Mouse (Mus musculus): ENCODE results near the gene Adprhl1. TPM values are rescaled to one million over a fixed set of nuclear protein-coding genes. Genes with fewer than 3 reads are reported as not detected.
A peak's percentile ranks its signal among the peaks of the same experiment; 100 is the strongest.

Adprhl1 gene
- 10 to 100 TPM; 47.4 to 71.2 TPM for total RNA-seq (2021)
- long read RNA-seq, experiment 1, full-length matches to known transcripts = 47 of 53 reads
- long read RNA-seq, experiment 1, partial matches to known transcripts = 1 of 53 reads
- long read RNA-seq, experiment 1, other reads (novel, unspliced or antisense) = 5 of 53 reads
- long read RNA-seq, experiment 2, transcript Adprhl1-201 (7 exons, 1,372 nt) = major isoform, 61 of 68 reads
- long read RNA-seq, experiment 2, partial matches to known transcripts = 3 of 68 reads
- long read RNA-seq, experiment 2, other reads (novel, unspliced or antisense) = 4 of 68 reads

DNA sequence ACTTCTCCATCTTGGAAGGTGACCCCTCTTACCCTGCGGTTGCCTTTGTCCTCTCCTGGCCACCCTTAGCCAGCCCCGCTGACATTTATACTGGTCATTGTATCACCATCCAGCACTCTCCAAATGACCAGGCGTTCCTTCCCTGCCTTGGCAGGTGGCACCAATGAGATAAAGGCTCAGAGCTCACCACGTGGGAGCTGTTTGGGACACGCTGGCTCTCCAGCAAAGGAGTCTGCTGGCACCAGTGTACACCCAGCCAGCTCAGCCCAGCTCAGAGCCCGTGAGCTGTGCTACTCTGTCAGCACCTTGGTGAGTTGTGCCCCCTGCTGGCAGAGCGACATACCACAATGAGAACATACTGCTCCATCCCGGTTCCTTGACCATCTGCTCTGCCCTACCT, at the start of gene Adprhl1:
Gene Adprhl1 (minus strand): TSS at position 144 of the 400 bp plus-strand sequence.
- intact Hi-C loops (cut with DNase I) = loop anchor here (2.0 kb wide), 1 partner anchor 39 kb away; no protein-coding TSS in a partner anchor
- peak; percentile 67 to 71 for DNase-seq

DNA sequence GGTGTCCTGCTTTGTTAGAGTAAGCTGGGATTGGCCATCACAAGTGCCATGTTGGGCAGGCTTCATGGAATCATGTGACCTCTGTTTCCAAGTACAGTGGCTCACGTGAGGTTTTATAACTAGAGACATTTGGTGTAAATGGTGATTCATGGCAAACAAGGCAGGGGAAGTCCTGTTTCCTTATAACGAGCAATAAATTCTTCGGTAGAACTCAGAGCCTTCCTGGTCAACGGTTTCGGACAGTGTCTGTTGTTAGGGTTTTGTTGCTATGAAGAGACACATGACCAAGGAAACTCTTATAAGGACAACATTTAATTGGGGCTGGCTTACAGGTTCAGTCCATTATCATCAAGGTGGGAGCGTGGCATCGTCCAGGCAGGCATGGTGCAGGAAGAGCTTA, 47.1 kb upstream of the Adprhl1 start:
- DNase-seq = no peak
- intact Hi-C loops (cut with DNase I) = no loop called here

DNA sequence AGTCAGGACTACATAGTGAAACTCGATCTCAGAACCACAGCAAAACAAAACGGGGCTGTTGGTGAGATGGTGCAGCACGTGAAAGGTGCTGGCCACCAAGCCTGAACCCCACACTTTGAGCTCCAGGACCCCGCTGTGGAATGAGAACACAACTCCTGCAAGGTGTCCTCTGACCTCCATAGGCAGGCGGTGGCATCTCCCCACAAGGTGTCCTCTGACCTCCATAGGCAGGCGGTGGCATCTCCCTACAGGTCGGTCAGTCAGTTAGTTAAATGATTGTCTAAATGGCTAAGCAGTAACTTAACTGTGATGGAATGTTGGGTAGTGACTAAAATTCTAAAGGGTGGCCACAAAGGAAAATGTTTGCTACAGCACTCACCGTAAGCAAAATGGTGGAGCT, 45.6 kb upstream of the Adprhl1 start:
- no peak for DNase-seq

DNA sequence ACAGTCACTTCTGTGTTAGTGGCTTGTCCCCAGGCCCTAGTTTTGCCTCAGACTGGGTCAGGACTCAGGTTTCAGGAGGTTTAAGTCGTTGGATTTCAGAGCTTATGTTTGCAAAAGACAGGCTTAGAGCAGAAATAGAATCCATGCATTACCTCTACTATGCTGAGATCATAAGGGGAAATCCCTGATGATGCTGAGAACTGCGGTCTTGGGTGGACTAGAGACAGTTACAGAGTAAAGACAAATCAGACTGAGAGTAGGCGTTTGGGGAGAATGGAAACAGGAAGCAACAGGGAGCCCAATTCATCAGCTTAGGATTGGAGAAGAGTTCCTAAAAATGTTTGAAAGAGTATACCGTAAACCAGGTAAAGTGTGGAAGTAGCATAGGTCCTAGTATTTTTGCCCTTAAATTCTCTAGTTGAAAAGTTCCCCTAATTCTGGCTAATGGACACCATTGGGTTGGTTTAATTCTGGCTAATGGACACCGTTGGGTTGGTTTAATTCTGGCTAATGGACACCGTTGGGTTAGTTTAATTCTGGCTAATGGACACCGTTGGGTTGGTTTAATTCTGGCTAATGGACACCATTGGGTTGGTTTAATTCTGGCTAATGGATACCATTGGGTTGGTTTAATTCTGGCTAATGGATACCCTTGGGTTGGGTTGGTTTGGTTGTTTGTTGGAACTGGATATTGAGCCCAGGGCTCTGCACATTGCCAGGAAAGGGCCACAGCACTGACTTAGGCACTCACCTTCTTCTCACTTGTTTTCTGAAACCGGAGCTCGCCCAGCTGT, 39.9 kb upstream of the Adprhl1 start:
- intact Hi-C loops (cut with DNase I) = loop anchor here (5.0 to 10.0 kb wide), 2 partner anchors 317 to 399 kb away; no protein-coding TSS in a partner anchor
- DNase-seq = no peak

More for the DNA sequence above, 45.6 kb upstream of the Adprhl1 start:
- intact Hi-C loops (cut with DNase I) = loop anchor here (10.0 kb wide), 1 partner anchor 405 kb away; no protein-coding TSS in a partner anchor

DNA sequence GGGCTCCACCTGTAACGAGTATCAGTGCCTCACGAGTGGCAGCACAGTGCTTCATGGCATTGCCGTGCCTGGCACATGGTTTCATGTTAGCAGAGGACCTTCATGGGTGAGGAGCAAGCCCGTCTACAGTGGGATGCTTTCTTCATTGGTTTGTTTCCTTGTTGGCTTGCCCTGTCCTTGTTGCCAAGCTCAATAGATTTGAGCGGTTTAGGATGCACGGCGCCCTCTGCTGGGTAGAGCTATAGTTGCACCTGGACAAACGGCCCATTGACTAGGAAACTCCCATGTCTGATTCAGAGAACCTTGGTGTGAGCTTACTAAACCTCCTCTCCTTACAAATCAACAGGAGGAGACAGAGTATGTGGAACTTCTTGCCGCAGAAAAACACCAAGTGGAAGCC, 38.4 kb upstream of the Adprhl1 start:
- intact Hi-C loops (cut with DNase I) = loop anchor here (5.0 to 10.0 kb wide), 2 partner anchors 315 to 398 kb away; no protein-coding TSS in a partner anchor

DNA sequence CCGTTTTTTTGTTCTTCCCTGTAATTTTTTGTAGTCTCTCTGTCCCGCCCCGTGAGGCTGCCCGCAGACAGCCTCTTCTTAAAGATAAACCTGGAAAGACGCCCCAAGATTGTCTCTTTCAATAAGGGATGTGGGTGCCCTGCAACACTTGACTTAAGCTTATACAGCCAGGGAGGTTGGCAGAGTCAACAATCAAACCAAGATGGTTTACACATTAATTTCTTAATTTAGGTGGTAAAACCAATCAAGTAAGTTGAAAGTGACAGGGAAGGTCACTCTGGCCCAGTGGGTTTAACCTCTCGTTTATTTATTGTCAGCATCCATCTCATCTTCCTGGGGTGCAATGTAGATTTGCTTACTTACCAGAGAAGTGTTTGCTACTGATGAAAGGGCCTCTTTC, 34.7 kb upstream of the Adprhl1 start:
- intact Hi-C loops (cut with DNase I) = no loop called here
- no peak for DNase-seq

More for the DNA sequence above, 38.4 kb upstream of the Adprhl1 start:
- DNase-seq = peak; percentile 65 to 66

DNA sequence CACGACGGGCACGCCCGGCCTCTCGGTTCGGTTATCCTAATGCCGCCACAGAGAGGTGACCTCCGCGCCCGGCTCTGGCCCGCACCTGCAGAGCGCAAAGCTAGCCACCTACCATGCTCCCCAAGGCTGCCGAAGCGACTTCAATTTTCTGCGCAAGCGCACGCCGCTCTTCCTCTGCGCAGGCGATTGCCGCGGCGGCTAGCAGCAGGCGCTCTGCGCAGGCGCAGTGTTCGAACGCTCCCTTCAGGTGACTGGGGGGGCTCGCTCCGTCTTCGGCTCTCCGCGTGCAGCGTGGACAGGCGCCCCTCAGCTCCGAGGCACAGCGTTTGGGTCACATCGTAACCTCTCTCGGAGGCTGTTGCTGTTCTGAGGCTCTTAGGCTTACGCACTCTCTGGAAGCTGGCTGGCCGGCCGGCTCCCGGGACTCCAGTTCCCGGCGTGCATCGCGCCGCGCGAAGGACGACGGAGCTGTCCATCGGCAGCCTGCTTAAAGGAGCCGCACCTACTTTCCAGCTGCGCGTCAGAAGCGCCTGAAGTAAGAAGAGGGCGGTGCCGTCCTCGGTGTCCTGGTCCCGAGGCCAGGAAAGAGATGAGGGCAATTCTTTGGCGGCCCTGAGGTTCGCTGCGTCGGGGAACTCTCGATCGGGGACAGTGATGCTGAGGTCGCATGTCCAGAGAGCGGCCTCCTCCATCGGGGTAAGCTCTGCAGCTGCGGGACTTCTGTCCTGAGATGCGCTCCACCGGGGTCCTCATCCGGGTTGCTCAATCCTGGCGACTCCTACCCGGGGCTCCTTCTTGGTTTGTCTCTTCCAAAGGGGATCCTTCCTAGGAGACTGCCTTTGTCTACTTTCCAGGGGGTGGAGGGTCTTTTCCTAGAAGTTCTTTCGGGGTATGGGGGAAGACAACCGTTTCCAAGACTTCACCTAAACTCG, 34.0 kb upstream of the Adprhl1 start, which contains the start of the genes Dcun1d2 and Tmco3:
Gene Dcun1d2 (minus strand): TSS at position 440 of the 932 bp plus-strand sequence.
Gene Tmco3 (plus strand): TSS at position 499 of the 932 bp plus-strand sequence.
- intact Hi-C loops (cut with DNase I) = no loop called here
- DNase-seq = peak; percentile 92 to 95

DNA sequence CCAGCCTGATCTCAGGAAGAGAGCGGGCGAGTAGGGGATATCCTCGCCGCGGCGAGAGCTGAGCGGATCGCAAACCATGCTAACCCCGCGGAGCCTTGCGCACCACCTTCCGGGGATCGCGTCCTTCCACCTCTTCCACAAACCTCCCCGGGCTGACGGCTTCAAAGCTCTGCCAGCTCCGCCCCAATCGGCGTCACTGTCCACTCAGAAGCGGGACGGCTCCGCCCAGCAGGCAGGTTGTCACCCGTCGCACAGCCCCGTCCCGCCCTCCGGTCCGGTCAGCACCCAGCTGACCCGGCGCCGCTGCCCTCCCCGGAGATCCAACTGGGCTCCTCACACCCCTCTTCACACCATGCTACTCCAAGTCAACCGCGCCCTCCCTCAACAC, 33.3 kb upstream of the Adprhl1 start:
- intact Hi-C loops (cut with DNase I) = no loop called here

DNA sequence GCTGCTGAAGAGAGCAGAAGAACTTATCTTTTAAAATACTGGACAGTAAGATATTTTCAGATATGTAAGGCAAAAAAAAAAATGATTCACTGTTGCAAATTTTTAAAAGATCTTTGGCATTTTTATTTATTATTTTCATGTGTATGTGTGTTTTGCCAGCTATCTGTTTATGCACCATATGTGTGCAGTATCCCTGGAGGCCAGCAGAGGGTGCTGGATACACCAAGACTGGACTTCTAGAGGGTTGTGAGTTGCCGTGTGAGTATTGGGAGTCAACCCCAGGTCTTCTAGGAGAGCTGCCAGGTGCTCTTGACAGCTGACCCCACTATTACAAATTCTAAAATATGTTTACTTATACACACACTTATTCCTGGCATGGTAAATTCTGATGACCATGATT, 29.2 kb upstream of the Adprhl1 start:
- no peak for DNase-seq
- intact Hi-C loops (cut with DNase I) = no loop called here

More for the DNA sequence above, 33.3 kb upstream of the Adprhl1 start:
- DNase-seq = peak; percentile 85 to 86

DNA sequence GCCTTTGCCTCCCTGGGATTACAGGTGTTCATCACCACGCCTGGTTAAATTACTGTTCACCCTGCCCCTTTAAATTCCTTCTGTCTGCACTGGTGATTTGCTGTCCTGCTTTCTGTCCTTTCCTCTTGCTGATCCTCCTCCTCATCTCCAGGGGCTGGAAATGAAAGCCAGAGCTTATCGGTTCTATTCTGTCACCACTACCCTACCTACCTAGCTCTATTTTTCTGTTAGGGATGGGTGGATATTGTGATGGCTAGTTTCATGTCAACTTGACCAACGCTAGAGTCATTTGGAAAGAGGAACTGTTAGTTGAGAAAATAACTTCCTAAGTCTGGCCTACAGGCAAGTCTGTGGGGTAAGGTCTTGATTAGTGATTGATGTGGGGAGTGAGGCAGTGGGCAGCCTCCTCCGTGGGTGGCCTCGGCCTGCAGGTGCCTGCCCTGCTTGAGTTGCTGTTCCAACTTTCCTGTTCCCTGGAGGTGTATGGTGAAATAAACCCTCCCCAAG, 23.0 kb upstream of the Adprhl1 start:
- intact Hi-C loops (cut with DNase I) = no loop called here
- DNase-seq = no peak

DNA sequence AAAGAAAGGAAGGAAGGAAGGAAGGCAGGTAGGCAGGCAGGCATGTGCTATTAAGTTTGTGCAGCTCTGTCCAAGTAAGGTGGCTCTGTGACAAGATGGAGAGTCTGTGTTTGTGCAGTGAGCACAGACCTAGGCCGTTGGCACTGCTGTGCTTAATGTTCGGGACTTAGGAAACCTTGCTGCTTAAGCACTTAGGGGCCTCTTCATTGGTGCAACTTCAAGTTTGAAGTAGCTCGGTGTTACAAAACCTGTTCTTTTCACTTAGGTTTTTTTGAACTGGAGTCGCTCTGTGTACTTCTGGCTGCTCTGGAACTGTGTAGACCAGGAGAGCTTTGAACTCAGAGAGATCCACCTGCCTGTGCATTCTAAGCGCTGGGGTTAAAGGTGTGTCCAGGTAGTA, 18.9 kb upstream of the Adprhl1 start:
- DNase-seq = no peak
- intact Hi-C loops (cut with DNase I) = no loop called here

DNA sequence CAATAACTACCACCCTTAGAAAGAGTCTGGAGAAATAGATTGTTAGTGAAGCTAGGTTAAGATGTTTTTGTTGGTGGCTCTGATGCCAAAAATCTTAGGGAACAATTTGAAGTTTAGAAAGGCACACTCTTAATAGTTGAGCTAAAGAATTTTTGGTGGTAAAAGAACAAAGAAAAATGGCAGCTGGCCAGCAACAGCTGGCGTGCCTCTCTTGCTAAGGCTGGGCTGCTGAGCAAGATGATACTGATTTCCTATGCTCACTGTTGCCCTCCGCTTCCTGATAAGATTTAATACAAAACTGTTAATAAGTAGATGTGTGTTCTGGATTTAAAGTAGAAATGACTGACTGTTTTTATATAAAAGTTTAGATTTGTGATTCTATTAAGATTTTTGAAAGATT, 13.6 kb upstream of the Adprhl1 start:
- intact Hi-C loops (cut with DNase I) = no loop called here
- no peak for DNase-seq

DNA sequence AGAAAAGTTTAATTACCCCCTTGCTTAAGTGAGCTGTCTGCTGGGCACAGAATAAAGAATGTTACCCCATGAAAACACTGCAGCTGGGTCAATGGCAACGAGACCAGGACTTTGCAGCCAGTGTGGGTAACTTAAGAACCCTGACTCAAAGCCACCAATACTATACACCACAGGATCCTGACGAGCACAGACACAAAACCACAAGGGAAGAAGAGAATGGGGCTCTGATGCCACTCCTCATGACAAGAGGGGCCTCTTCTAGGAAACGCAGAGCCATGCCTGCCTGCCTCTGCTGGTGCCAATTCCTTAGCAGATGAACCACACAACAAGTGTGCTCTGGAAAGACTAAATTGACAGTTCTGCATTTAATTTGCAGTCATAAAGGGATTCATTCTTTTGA, 9.4 kb upstream of the Adprhl1 start:
- intact Hi-C loops (cut with DNase I) = no loop called here
- DNase-seq = no peak

DNA sequence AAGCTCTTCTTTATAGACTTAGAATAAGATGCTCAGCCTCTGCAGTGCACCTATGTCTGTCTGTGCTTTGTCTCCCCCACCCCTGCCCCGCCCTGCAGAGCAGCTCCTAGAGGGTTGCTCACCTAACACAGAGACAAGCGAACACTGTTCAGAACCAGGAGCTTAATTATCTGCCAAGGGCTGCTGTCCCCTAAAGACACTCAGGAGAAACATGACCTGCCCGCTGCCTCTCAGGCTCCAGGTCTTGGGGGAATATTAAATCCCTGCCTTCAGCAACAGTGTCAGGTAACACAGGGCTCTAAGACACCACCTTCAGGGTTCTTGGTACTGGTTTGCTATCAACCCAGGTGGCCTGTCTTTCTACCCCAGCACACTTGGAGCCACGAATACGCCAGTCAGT, 549 bp downstream of the Adprhl1 start:
- intact Hi-C loops (cut with DNase I) = no loop called here
- no peak for DNase-seq

DNA sequence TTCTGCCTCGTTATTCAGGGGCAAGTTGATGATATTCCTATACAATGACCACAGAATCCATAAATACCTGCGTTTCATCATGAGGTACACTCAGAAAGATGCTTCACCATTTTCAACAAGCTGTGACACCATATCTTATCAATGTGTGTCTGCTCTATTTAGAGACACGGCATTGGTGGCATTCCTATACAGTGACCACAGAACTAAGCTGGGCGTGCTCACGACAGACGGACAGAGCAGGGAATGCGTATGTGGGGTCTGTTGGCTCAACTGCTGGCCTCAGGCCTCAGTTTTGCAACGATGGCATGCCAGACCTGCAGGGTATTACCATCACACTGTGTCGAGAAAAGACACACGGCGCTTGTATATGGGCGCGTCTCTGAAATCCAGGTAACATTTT, 1.1 kb downstream of the Adprhl1 start:
- intact Hi-C loops (cut with DNase I) = no loop called here
- DNase-seq = no peak

DNA sequence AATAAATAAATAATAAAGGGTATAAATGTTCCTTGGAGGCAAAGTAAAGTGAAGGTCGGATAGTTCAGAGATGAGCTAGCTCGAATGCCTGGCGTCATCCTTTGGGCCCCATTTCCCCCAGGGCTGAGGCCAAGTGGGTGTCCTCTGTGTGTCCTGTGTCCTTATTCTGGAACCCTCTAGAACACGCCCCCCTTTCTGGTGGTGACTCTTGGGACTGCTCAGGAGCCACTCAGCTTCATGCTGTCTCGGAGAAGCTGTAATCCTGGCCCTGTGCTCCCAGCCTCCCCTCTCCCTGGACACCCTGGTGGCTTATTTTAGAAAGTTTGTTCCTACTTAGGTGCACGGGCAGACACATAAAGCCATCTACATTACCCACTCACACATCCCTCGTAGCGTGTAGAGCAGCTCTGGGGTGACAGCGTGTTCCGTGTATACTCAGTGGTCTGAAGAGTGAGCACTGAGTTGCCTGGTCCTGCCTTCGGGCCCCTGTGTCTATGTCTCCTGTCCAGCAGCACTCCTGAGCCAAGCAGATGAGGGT, 9.6 kb downstream of the Adprhl1 start:
- no peak for DNase-seq
- intact Hi-C loops (cut with DNase I) = no loop called here

DNA sequence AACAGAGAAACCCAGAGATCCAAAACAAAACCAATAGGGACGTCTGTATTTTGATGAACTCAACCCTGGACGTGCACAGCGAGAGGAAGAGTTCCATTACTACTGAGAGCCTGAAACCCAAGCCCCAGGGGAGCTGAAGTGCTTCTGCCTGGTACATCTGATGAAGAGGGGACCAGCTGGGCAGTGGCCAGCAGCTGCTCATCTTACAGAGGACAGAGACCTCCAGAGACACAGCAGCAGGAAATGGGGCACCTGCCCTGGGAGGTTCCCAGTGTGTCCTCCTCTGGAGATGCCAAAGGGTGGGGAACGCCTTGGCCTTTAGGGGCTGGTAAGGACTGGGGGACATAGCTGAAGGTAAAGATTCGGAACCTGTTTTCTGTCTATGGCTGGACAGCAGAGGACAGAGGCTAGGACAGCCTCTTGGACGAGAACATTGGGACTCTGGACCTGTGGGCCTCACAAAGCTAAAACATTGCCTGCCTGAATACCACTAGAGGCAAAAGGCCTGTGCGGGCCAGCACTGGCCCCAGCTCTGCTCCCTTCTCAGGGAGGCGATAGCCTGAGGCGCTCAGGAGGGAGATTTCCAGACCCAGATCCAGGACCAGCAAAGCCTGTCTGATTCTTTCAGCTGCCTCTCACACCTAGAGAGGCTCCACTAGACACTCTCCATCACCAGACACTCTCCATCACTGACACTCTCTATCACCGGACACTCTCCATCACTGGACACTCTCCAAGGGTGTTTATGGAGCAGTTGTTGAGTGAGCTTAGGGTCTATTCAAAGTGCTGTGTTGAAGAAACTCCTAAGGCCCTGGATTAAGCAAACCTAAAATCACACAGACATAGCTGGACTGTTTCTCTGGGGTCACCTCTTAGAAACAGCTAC, 10.7 kb downstream of the Adprhl1 start:
- intact Hi-C loops (cut with DNase I) = no loop called here
- DNase-seq = no peak

DNA sequence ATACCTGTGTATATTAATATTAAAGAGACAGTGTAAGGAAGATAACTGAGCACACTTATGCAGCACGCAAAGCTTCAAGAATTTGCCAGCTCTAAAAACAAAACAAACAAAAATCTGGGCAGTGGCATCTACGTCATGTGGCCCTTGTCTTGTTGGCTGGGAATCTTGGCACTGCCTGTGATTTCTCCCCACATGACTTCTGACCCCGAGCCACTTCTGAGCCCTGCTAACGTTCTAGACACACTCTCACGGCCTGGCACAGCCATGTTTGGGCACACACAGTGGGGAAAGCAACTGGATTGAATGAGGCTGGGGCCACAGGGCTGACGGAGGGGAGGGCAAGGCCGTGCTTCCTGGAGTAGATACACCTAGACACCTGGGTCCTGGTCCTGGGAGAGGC, 13.3 kb downstream of the Adprhl1 start:
- intact Hi-C loops (cut with DNase I) = no loop called here
- DNase-seq = no peak

DNA sequence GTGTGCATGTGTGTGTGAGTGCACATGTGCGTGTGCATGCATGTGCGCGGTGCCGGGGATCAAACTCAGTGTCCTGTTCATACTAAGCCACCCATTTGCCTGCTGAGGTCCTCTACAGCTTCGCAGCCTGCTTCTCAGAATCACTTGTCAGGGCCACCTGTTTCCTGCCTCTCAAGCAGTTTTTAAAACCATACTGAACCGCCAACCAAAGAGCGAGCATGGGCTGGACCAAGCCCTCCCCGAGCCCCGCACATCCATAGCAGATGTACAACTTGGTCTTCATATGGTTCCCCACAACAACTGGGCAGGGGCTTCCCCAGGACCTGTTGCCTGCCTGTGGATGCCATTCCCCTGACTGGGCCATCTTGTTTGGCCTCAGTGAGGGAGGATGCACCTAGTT, 13.9 kb downstream of the Adprhl1 start:
- no peak for DNase-seq
- intact Hi-C loops (cut with DNase I) = no loop called here
